Mouse (Mus musculus): ENCODE data around the gene Gipc1.

DNA sequence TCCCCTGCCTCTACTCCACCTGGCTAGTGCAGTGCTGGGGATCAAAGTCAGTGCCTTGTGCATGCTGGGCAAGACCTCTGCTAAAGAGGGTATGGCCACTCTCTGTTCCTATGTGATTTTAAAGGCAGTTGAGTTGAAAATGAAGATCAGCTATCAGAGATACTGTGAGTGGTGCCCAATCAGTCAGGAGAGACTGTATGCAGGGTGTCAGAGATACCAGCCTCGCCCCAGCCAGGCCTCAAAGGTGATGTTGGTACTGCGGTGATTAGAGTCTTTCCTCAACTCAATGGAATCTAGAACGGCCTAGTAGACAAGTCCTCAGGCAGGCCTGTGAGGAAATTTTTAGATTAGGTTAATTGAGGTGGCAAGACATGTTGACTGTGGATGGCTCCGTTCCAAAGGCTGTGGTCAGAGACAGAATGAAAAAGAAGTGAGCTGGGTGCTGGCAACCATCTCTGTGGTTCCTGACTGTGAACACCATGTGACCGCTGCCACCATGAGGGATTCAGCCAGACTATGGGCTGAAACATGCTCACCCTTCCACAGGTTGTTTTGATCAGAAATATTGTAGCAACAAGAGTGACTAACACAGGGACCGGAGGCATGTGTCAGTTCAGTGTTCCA, 26.7 kb upstream of the Gipc1 start:
- no peak for TF ChIP-seq CTCF (conservative IDR thresholded peaks at IDR 0.05 in 1 of 2, IDR thresholded peaks at IDR 0.05 in 1 of 2; ENCODE audit: low read depth in 2 of 2, low read length in 2 of 2)
- TF ChIP-seq RCOR1 (conservative IDR thresholded peaks at IDR 0.05; ENCODE audit: low read depth, low read length) = no peak
- TF ChIP-seq KAT2A (IDR thresholded peaks at IDR 0.05; ENCODE audit: insufficient replicate concordance, low read length) = no peak
- TF ChIP-seq POLR2A (IDR thresholded peaks at IDR 0.05; ENCODE audit: low read depth, low read length) = no peak
- no peak for TF ChIP-seq GABPA (IDR thresholded peaks at IDR 0.05; ENCODE audit: insufficient replicate concordance, low read depth, low read length)
- no peak for TF ChIP-seq ZC3H11A (IDR thresholded peaks at IDR 0.05; ENCODE audit: low read depth, low read length)
- TF ChIP-seq ZKSCAN1 (IDR thresholded peaks at IDR 0.05; ENCODE audit: borderline replicate concordance, low read depth, low read length) = no peak
- no peak for TF ChIP-seq MAFK (IDR thresholded peaks at IDR 0.05; ENCODE audit: insufficient replicate concordance, low read length)
- no peak for TF ChIP-seq POLR2AphosphoS2 (IDR thresholded peaks at IDR 0.05; ENCODE audit: low read depth, low read length)
- TF ChIP-seq TCF12 (IDR thresholded peaks at IDR 0.05; ENCODE audit: low read depth, low read length) = no peak
- TF ChIP-seq IRF4 (IDR thresholded peaks at IDR 0.05; ENCODE audit: low read depth, low read length) = no peak
- no peak for TF ChIP-seq TBP (conservative IDR thresholded peaks at IDR 0.05; ENCODE audit: low read depth, low read length)
- no peak for TF ChIP-seq ZNF384 (IDR thresholded peaks at IDR 0.05; ENCODE audit: low read depth, low read length)
